Mouse (Mus musculus) effector memory CD4-positive, alpha-beta T cell, adult 7 months (primary cell): Measurements from ENCODE around the gene P4ha2. TPM values are rescaled to one million over a fixed set of nuclear protein-coding genes. Genes with fewer than 3 reads are reported as not detected.

ENCODE experiments used
- polyA plus RNA-seq: library from polyadenylated mRNA; unstranded; fragments of 100-300 nt; shearing (Covaris generic); gene quantifications from one replicate; pipeline ENCODE4 v1.2.1, GENCODE M21; 2017

The P4ha2 gene
- 0.38 TPM for polyA plus RNA-seq

GRCm38 (mm10) chr11:54100045-54100691 is at the start of gene P4ha2:
Gene P4ha2, plus strand, starts transcription at chr11:54100095.

GRCm38 (mm10) chr11:54068520-54069371 is 31.1 kb upstream of the P4ha2 start, which contains the start of gene Pdlim4:
Gene Pdlim4, minus strand, starts transcription at chr11:54069014.

Other genes starting within 250 kb of the P4ha2 start
- gene Gm12216, start 240.8 kb upstream of the P4ha2 start, polyA plus RNA-seq, result 17.4 TPM
- 13.5 TPM for gene Slc22a5, start 208.4 kb upstream of the P4ha2 start, polyA plus RNA-seq
- gene Slc22a21, start 119.8 kb upstream of the P4ha2 start, polyA plus RNA-seq, result 0.71 TPM
- gene Slc22a4, start 72.0 kb upstream of the P4ha2 start, polyA plus RNA-seq, result 2.5 TPM
- gene Pdlim4, start 31.1 kb upstream of the P4ha2 start, polyA plus RNA-seq, result 2.9 TPM
- gene Csf2, start 149.6 kb downstream of the P4ha2 start, polyA plus RNA-seq, result 10.9 TPM
- not detected for gene Il3, start 167.2 kb downstream of the P4ha2 start, polyA plus RNA-seq
- not detected for gene Acsl6, start 203.7 kb downstream of the P4ha2 start, polyA plus RNA-seq